Mouse (Mus musculus) induced T-regulatory cell, adult 2 months (primary cell): Measurements from ENCODE around the gene Txndc5.

Source experiments
- DNase-seq: peaks from one replicate; pipeline ENCODE4 v3.0.0-alpha.2; 2012; ENCODE audit warnings: low read depth

Gene Txndc5

GRCm38 (mm10) chr13:38463410-38463809 is 65.2 kb downstream of the Txndc5 start:
- peak; percentile 51 for DNase-seq

GRCm38 (mm10) chr13:38451446-38451845 is 77.2 kb downstream of the Txndc5 start:
- no peak for DNase-seq
